Mouse (Mus musculus) left cerebral cortex, postnatal 25 days (tissue): Measurements from ENCODE around the gene Gtpbp8. TPM values are rescaled to one million over a fixed set of nuclear protein-coding genes. Genes with fewer than 3 reads are reported as not detected.

ENCODE experiments used
- DNase-seq, 2 experiments: peaks; one replicate each; pipeline ENCODE4 v3.0.0; 2022; ENCODE audit warnings: low spot score in 2 of 2, mixed read lengths in 1 of 2
- intact Hi-C: fragments of 180-260 bp; cut with DNase I; formaldehyde crosslinking; loops from one replicate; pipeline ENCODE4 v1.15.1; 2025
- total RNA-seq, 2 experiments: library from RNA; stranded (reverse); gene quantifications; 2 replicates each; pipeline ENCODE4 v1.2.3; 2021

The Gtpbp8 gene
- 10 to 100 TPM; 23.9 to 25.3 TPM for total RNA-seq

DNA sequence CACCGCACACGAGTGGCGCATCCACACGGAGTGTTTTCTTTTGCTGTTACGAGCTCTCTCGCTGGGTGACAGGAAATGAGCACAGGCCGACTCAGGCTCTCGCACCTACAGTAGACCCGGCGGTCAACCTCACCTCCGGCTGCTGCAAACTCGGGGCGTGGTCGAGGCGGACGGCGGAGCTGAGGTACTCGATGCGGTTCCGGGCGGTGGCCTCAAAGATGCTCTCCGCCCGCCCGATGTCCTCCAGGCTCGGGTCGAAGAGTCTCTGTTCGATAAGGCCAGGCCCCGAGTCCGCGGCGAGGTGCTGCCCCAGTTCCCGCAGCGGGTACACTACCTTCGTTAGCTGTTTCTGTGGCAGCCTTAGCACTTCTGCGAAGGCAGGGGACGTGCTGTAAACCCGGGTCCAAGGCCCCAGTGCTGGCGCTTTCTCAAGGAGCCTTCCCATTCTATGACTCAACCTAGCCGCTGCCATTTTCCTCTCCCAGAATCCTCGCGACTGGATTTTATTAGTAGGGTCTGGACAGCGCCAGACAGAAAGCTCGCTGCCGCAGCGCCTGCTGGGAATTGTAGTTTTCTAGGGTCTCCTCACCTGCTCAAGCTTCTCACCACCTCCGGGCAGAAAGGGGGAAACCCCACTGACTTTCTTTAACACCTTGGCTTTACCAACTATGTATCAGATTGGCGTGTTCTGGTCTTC, at the start of gene Gtpbp8:
TSS of gene Gtpbp8 (minus strand) at position 498 of the 697 bp plus-strand sequence.
- intact Hi-C loops = loop anchor here (5.0 kb wide), 2 partner anchors 346 to 411 kb away; partner anchors contain the start of genes Atg3, Ccdc80 and Slc35a5
- peak; percentile 88 to 95 for DNase-seq

DNA sequence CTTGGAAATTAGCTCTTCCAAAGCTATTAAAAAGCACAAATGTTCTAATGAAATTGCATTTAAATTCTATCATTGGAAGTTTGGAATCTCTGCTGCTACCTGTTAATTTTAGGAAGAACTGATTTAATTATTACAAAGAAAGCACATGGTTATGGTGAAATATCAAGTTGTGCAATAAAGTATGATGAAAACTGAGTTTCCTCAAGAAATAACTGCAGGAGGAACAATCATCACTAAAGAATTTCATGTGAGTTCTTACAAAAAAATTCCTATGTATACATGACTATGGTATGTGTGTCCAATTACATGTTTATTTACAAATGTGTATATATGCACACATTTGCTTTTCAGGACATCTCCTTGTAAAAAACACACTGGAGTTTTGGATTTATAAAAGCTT, 48.3 kb upstream of the Gtpbp8 start:
- DNase-seq = no peak
- intact Hi-C loops = no loop called here

DNA sequence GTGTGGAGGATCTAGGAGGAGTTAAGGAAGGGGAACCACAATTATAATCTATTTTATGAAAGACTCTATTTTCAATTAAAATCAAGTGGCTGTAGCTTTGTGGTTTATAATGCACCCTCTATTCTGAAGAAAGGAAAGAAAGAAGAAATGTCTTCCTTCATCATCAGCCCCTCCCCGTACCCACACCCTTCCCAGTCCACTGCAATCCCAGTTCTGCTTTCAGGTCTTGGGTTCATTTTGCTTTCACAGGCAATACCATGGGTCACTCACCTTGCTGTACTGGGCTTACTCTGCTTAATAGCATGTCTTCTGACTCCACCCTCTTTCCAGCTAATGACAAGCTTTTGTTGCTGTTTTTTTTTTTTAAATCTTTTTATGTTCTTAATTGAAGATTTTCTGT, 40.8 kb upstream of the Gtpbp8 start:
- intact Hi-C loops = no loop called here

DNA sequence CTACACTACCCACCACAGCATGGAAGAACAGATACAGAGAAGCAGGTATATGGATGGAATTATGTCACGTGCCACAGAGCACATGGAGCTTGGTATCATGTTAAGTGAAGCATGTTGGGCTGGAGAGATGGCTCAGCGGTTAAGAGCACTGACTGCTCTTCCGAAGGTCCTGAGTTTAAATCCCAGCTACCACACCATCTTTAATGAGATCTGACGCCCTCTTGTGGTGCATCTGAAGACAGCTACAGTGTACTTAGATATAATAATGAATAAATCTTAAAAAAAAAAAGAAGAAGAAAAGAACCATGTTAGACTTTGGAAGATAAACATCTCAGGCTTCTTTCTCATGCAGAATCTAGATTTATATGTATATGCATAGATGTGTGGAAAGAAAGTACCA, 34.6 kb upstream of the Gtpbp8 start:
- DNase-seq = no peak
- intact Hi-C loops = no loop called here

More for the DNA sequence above, 40.8 kb upstream of the Gtpbp8 start:
- DNase-seq = no peak

DNA sequence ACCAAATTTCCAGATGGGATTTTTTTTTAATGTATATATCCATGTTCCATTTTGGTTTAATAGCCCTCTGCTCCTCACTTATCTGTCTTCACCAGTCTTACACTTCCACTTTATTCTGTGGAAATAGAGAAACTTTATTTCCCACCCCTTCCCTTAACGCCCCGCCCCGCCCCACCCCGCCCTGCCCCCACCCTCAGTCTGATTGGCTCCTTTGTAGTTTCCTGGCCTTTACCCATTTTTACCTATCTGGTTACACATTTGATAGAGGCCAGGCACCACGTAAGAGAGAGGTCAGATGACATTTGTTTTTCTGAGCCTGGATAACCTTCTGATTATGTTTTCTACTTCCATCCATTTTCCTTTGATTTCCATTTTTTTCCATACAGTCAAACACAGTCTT, 33.3 kb upstream of the Gtpbp8 start:
- no peak for DNase-seq
- intact Hi-C loops = no loop called here

DNA sequence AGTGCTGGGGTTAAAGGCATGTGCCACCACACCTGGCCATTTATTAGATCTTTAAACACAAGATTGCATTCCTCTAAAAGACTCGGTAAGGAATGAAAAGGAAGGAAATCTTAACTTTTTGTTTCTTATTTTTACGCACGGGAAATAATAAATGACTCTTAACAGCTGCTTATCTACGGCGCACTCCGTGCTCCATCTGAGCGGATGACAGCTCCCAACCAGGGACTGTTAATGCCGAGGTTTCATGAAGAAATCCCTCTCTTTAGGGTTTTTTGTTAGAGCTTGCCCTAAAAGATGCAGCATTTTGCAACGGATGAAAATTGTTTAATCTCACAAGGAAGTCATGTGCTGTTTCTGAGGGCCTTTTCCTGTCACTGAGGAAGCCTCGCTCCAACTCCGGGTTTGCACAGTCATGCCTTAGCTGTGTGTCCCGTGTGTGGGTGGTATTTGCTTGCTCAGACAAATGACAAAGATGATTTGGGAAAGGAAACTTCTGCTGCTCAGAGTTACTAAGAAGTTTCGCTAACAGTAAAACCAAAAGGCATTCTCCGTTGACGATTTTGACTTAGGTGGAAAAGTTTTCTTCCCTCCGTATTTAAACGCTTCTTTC, 32.5 kb upstream of the Gtpbp8 start:
- intact Hi-C loops = no loop called here
- peak; percentile 12 to 25 for DNase-seq

DNA sequence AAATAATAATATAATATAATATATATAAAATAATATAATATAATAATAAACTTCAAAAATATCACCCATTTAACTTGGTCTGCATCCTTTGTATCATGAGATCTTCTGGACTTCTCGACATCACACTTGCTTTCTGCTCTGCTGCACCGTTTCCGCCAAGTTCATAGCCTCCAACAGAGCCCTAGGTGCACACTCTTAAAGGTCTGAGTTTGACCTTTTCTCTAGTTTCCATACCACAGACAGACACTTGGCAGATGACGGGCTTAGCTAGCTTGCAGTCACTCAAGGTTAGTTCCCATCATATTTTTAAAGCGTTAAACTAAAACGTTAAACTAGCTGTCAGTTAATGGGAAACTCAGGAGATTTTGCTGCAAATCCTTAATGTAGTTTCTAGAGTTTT, 28.0 kb upstream of the Gtpbp8 start:
- no peak for DNase-seq
- intact Hi-C loops = no loop called here

DNA sequence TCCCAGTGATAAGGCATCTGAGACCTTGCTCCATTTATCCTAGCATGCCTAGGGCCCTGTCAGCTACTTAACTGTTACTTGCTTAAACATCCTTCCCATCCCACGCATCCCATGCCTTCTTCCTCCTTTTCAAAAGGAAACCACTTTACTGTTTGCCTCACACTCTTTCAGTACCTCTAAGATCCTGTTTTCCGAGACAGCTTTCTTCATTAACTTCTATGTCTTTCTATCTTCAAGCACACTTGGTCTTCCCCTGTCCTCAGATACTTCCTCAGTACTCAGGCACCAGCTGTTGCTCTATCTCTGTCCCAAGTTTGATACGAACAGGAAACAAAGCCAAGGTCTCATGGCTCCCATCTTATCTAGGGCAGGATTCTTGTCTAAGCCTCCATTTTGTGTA, 27.5 kb upstream of the Gtpbp8 start:
- intact Hi-C loops = no loop called here
- DNase-seq = no peak

DNA sequence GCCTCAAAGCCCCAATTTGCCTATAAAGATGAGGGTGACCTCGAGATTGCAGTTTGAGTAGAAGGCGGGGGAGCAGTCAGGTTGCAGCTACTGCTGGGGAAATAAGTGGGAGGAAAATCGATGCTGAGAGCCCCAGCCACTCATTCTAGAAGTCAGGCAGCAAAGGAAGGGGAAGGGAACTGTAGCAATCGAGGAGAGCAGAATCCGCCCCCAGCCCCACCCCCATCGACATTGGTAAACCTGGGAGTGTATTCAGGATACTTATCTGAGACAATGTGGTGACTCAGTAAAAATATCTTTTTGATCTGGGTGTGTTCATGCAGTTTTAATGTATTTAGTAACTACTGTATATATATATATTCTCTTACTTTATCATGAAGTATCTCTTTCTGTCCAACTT, 26.4 kb upstream of the Gtpbp8 start:
- DNase-seq = no peak
- intact Hi-C loops = no loop called here

DNA sequence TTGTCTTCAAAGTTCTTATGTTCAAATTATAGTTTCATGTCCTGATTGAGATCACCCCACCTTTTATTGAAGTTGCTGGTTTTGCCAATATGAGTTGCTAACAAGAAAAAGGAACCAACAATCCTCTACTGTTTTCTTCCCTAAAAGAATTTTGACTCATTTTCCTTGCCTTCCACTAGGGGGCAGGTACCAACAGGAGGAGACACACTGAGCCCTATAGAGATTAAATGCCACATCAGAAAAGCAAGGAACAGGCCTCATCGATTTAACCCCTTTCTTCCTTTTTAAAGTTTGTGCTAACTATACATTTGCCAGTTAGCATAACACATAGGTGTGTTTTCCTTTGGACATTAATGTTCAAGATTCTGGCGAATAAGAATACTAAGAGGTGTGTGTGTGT, 21.8 kb upstream of the Gtpbp8 start:
- intact Hi-C loops = loop anchor here (1.0 to 10.0 kb wide), 3 partner anchors 254 to 357 kb away; no protein-coding TSS in a partner anchor
- peak in 1 of 2 experiments; percentile 42 for DNase-seq

DNA sequence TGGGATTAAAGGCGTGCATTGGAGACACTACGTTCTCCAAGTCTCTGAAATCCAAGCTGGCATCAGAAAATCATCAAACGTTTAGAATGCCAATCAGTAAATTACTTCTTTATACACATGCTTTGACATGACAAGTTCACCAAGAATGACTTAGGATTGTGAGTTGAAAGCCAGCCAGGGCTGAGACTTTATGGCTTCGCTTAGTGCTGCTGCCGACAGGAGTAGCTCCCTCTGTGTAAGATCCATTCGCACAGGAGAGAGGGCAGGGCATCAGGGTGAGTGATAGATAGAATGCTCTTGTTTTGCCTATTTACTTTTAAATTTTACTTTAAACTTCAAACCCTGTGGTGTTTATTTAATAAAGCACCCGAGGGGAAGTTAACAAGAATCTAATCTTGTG, 21.3 kb upstream of the Gtpbp8 start:
- intact Hi-C loops = loop anchor here (5.0 to 10.0 kb wide), 2 partner anchors 255 to 357 kb away; no protein-coding TSS in a partner anchor
- DNase-seq = no peak

DNA sequence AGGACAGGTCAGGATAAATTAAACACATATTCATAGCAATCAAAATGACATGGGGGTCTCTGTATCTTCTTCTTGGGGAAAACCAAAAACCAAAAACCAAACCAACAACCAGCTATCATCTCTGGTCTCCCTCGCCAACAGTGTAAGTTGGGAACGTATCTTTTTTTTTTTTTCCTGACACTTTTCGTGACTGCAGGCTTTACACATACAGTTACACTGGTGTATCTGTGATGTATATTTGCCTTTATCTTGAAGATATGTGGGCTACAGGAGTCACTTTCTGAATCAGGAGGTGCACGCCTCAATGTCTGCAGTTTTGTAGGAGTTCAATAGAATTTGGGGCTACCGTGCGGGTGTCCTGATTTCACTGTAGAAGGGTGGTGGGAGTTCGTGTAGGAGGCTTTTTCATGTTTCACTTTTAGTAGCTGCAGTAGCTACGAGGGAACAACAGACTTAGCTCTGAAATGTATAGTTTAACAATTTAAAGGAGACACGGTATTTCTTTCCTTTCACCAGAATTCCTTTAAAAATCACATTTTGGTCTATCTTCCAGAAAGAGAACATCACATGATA, 20.2 kb upstream of the Gtpbp8 start:
- intact Hi-C loops = loop anchor here (5.0 to 10.0 kb wide), 2 partner anchors 256 to 358 kb away; no protein-coding TSS in a partner anchor
- DNase-seq = peak in 1 of 2 experiments; percentile 77

DNA sequence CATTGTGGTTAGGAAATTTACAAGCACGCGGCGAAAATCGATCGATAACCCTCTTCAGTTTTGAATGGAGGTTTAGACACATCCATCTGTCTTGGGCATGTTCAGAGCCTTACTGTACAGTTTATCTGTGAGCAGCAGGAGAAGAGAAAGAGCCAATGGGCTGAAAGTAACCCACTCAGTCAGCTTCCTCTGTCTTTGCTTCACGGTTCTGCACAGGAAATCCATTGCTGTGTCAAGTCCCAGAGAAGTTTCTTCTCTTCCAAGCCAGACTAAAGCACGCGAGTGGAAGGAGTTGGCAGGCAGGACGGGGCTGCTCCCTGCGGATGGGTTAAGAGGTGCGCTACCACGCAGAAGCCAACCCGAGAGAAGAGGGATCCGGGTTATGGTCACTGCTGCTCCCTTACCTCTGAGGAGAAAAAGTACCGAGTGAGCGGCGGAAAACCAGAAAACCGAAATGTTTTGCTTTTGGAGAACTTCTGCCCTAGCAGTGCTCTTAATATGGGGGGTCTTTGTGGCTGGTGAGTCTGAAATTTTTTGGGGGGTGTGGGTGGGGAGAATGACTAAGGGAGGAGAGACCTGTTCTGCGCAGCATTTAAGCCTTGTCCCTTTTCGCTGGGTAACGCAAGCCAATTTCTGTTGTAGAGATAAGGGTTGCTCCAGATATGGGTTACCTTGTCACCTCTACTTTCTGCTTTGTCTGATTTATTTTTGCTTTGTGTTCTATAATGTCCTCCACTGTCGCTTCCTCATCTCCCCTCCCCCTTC, 19.6 kb upstream of the Gtpbp8 start, which contains the start of gene Cd200r1:
TSS of gene Cd200r1 (plus strand) at position 182 of the 765 bp plus-strand sequence.
- peak in 1 of 2 experiments; percentile 25 for DNase-seq
- intact Hi-C loops = loop anchor here (5.0 to 10.0 kb wide), 2 partner anchors 257 to 359 kb away; no protein-coding TSS in a partner anchor

DNA sequence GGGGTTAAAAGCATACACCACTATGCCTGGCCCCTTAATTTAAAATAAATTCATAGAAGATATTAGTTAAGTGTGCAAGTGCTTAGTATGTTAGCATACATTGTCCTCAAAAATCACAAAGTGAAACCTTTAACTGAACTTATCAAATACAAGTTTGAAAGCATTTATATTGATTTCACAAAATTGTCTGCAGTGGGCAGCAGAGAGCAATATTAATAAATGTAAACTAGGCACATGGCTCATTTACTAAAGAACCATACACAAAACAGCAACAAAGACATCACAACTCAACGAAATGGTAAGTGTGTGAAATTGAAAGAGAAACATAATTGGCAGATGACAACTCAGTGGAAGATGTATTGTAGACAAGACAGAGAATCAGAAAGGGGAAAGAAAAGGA, 15.6 kb upstream of the Gtpbp8 start:
- DNase-seq = no peak
- intact Hi-C loops = loop anchor here (10.0 kb wide), 1 partner anchor 363 kb away; no protein-coding TSS in a partner anchor

DNA sequence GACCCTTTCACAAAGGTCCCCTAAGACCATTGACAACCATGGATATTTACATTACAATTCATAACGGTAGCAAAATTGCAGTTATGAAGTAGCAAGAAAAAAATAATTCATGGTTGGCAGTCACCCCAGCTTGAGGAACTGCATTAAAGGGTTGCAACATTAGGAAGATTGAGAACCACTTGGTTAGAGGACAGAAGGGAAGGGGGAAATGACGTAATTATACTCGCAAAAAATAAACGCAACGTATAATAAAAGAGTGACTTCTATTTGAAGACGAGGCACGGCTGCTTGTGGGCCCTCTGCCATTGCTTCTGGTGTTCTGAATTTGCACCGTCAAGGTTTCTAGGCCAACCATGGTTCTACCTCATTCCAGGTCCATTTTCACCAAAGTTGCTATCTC, 11.5 kb upstream of the Gtpbp8 start:
- DNase-seq = no peak
- intact Hi-C loops = no loop called here

DNA sequence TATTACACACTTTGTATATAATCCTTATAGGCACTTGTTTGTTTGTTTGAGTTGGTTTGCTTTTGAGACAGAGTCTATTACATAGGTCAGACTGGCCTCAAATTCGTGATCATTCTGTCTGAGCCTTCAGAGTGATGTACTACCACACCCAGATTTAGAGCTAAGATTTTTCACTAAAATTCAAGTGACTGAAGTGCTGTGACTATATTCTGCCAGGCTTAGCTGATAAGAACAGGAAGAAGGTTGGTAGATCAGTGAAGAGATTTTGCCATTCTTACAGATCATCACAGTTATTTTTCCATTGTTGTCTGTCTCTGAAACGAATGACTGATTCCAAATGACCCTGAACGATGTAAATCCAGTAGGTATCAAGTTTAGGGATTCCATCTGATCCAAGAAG, 1.8 kb upstream of the Gtpbp8 start:
- DNase-seq = no peak
- intact Hi-C loops = loop anchor here (5.0 kb wide), 2 partner anchors 344 to 409 kb away; partner anchors contain the start of genes Atg3, Ccdc80 and Slc35a5

DNA sequence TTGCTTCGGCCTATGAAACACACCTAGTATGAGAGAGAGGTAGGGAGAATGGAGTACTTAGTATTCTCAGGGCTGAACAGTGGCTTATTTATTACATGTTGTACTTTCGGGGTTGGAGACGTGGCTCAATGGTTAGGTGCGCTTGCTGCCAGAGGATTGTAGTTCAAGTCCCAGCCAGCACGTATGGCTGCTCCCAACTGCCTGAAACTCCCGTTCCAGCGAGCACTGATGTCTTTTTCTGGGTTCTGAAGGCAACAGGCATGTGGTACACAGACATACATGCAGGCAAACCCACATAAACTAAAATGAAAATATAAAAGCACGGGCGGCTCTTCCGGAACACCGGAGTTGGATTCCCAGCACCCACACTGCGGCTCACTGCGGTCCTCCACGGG, 695 bp downstream of the Gtpbp8 start:
- DNase-seq = no peak
- intact Hi-C loops = loop anchor here (5.0 kb wide), 2 partner anchors 347 to 412 kb away; partner anchors contain the start of genes Atg3, Ccdc80 and Slc35a5

DNA sequence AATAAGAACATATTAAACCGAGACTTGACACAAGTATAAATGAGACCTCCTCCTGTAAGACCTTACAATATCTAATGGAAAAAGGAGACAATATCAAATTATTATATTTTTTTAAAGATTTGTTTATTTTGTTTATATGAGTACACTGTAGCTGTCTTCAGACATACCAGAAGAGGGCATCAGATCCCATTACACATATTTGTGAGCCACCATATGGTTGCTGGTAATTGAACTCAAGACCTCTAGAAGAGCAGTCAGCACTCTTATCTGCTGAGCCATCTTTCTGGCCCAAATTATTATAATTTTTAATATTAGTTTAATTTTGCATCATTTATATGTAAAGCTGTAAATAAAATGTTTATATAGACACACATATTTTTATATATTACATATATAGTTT, 3.4 kb downstream of the Gtpbp8 start:
- intact Hi-C loops = no loop called here
- no peak for DNase-seq

DNA sequence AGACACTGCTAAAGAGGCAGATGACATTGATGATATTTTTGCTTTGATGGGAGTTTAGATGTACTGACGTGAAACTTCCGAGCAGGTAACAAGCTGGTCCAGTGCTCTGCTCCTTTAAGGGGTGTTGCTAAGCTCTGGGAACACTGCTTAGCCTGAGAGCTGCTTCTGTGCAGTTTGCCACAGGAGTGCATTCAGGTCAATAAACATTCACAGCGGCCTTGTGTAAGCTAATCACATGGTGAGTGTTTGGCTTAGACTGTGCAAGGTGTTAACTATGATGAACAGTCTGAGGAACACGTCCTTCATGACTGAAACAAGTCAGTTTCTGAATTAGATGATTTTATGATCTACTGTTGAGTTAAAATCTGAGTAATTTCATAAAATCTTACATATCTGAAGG, 10.0 kb downstream of the Gtpbp8 start:
- no peak for DNase-seq
- intact Hi-C loops = no loop called here

DNA sequence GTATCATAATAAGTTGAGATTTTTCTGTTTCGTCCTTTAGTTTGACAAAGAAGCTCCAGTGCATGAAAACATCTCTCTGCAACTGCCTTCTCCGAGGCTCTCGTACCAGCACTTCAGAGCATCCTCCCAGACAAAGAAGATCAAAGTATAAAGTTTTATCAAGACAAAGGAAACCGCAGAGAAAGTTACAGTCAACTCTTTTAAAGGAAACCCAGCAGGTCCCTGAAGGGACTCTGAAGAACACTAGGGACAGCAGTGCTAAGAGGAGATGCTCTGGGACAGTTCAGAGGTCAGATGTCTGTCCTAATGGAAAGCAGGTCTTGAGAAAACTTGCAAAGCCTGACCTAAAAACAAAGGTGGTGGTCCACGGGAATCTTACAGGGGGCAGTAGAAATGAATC, 10.5 kb downstream of the Gtpbp8 start:
- intact Hi-C loops = no loop called here
- DNase-seq = no peak
